Mouse (Mus musculus) gastrocnemius, postnatal 25 days (tissue): ENCODE measurements around the gene Cabp7. TPM values are rescaled to one million over a fixed set of nuclear protein-coding genes. Genes with fewer than 3 reads are reported as not detected.

Experiments
- DNase-seq: peaks from one replicate; pipeline ENCODE4 v3.0.0; 2022
- long read RNA-seq, 2 experiments: library from polyadenylated mRNA; stranded (forward); transcript quantifications; one replicate each; pipeline ENCODE4 v2.0.0; 2021
- total RNA-seq, 2 experiments: library from RNA; stranded (reverse); gene quantifications; 1 replicate in 1 of 2; 2 replicates in 1 of 2; pipeline ENCODE4 v1.2.3; 2021

Cabp7 gene
- under 1 TPM; 0.64 to 0.80 TPM for total RNA-seq
- long read RNA-seq, experiment 1 = 0 reads
- long read RNA-seq, experiment 2, partial matches to known transcripts = 0 of 2 reads
- long read RNA-seq, experiment 2, other reads (novel, unspliced or antisense) = 1 of 2 reads

- DNase-seq = no peak
Observed at GRCm38 (mm10) chr11:4746733-4747132, at the start of gene Cabp7. TSS of gene Cabp7 (minus strand) at chr11:4746778.

- no peak for DNase-seq
Observed at GRCm38 (mm10) chr11:4793006-4793405, 46.4 kb upstream of the Cabp7 start.

- no peak for DNase-seq
Observed at GRCm38 (mm10) chr11:4791549-4791948, 45.0 kb upstream of the Cabp7 start.

- DNase-seq = no peak
Observed at GRCm38 (mm10) chr11:4789691-4790090, 43.1 kb upstream of the Cabp7 start.

- DNase-seq = peak; percentile 41
Observed at GRCm38 (mm10) chr11:4784629-4785142, 38.1 kb upstream of the Cabp7 start.

- DNase-seq = no peak
Observed at GRCm38 (mm10) chr11:4783116-4783515, 36.5 kb upstream of the Cabp7 start.

GRCm38 (mm10) chr11:4780927-4781326, 34.3 kb upstream of the Cabp7 start:
- DNase-seq = no peak

GRCm38 (mm10) chr11:4772925-4773324, 26.3 kb upstream of the Cabp7 start:
- no peak for DNase-seq

GRCm38 (mm10) chr11:4771756-4772155, 25.2 kb upstream of the Cabp7 start:
- peak; percentile 30 for DNase-seq

GRCm38 (mm10) chr11:4769881-4770280, 23.3 kb upstream of the Cabp7 start:
- DNase-seq = peak; percentile 37

- DNase-seq = no peak
Observed at GRCm38 (mm10) chr11:4769293-4769692, 22.7 kb upstream of the Cabp7 start.

- DNase-seq = no peak
Observed at GRCm38 (mm10) chr11:4768399-4768798, 21.8 kb upstream of the Cabp7 start.

GRCm38 (mm10) chr11:4764476-4764875, 17.9 kb upstream of the Cabp7 start:
- no peak for DNase-seq

GRCm38 (mm10) chr11:4763631-4764030, 17.1 kb upstream of the Cabp7 start:
- DNase-seq = no peak

GRCm38 (mm10) chr11:4762511-4762910, 15.9 kb upstream of the Cabp7 start:
- DNase-seq = no peak

GRCm38 (mm10) chr11:4761991-4762390, 15.4 kb upstream of the Cabp7 start:
- DNase-seq = no peak

GRCm38 (mm10) chr11:4760438-4760837, 13.9 kb upstream of the Cabp7 start:
- no peak for DNase-seq

- DNase-seq = no peak
Observed at GRCm38 (mm10) chr11:4757789-4758158, 11.2 kb upstream of the Cabp7 start.

GRCm38 (mm10) chr11:4756984-4757788, 10.6 kb upstream of the Cabp7 start:
- no peak for DNase-seq

GRCm38 (mm10) chr11:4756460-4756859, 9.9 kb upstream of the Cabp7 start:
- DNase-seq = no peak

- DNase-seq = no peak
Observed at GRCm38 (mm10) chr11:4754867-4755266, 8.3 kb upstream of the Cabp7 start.

GRCm38 (mm10) chr11:4754036-4754435, 7.5 kb upstream of the Cabp7 start:
- DNase-seq = no peak

- no peak for DNase-seq
Observed at GRCm38 (mm10) chr11:4752836-4753235, 6.3 kb upstream of the Cabp7 start.

- peak; percentile 26 for DNase-seq
Observed at GRCm38 (mm10) chr11:4750263-4750662, 3.7 kb upstream of the Cabp7 start.
